Mouse (Mus musculus) CD4-positive, CD25-positive, alpha-beta regulatory T cell, adult 2 months (primary cell): ENCODE results near the gene Hnrnpul2.
"Not testable (repeated sequence)": the region's sequence is repeated elsewhere in the genome, so short reads cannot be mapped to it uniquely, and the experiment has no call there.

Source experiments
- DNase-seq: peaks from one replicate; pipeline ENCODE4 v3.0.0-alpha.2; 2012; ENCODE audit warnings: low read depth, low spot score

The Hnrnpul2 gene

GRCm38 (mm10) chr19:8818301-8818798, 1.5 kb upstream of the Hnrnpul2 start:
- peak; percentile 34 for DNase-seq

GRCm38 (mm10) chr19:8818801-8819595, 812 bp upstream of the Hnrnpul2 start, which contains the start of gene Ttc9c:
Gene Ttc9c, minus strand, starts transcription at chr19:8819333.
- peak; percentile 93 for DNase-seq

- no peak for DNase-seq
Observed at GRCm38 (mm10) chr19:8820424-8820956, 680 bp downstream of the Hnrnpul2 start.

GRCm38 (mm10) chr19:8821146-8821545, 1.3 kb downstream of the Hnrnpul2 start:
- no peak for DNase-seq

DNA sequence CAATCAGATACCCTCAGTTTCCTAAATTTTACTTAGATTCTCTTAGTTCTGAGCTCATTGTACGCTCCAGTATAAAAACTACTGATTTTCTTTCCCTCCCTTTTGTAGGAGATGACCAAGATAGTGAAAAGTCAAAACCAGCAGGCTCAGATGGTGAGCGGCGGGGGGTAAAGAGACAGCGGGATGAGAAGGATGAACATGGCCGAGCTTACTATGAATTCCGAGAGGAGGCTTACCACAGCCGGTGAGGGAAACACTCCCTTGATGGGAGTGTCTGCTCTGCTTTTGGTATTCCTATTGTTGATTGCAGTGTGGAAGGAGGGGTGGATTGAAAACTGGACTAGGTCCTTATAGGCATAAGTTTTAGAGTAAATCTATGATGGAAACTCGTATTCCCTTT, 2.9 kb downstream of the Hnrnpul2 start:
- DNase-seq = no peak

GRCm38 (mm10) chr19:8829660-8830059, 9.8 kb downstream of the Hnrnpul2 start, which contains the start of gene AC129217.1:
Gene AC129217.1, plus strand, starts transcription at chr19:8829773.
- DNase-seq = no peak

DNA sequence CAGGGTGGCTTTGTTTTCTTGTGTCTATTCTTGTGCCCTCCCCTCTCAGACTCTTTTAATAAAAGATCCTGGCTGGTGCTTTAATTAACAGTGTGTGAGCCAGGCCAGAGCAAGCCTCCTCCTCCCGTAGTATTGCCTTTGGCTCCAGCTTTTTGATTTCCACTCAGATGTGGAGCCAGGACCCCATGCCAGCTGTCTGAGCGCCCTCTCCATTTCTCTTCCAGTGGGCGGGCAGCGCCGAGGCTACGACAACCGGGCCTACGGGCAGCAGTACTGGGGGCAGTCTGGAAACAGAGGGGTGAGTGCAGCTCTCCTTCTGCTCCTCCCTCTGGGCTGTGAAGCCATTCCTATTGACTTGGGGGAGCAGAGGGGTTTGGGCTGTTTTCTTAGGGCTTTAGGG, 10.9 kb downstream of the Hnrnpul2 start:
- DNase-seq = no peak

DNA sequence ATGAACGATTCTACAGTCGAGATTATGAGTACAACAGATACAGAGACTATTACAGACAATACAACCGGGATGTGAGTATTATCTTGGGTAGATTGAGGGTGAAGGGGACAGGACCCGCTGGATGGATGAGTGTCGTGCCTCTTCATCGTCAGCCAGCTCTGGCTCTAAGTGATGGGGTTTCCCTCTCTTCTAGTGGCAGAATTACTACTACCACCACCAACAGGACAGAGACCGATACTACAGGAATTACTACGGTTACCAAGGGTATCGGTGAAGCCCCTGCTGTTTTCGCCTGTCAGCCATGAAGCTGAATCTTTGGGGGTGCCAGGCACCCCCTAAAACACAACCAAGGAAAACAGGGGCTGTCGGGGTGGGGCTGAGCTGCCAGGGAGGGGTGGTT, 11.5 kb downstream of the Hnrnpul2 start:
- no peak for DNase-seq

GRCm38 (mm10) chr19:8832971-8833370, 13.2 kb downstream of the Hnrnpul2 start:
- DNase-seq = no peak

DNA sequence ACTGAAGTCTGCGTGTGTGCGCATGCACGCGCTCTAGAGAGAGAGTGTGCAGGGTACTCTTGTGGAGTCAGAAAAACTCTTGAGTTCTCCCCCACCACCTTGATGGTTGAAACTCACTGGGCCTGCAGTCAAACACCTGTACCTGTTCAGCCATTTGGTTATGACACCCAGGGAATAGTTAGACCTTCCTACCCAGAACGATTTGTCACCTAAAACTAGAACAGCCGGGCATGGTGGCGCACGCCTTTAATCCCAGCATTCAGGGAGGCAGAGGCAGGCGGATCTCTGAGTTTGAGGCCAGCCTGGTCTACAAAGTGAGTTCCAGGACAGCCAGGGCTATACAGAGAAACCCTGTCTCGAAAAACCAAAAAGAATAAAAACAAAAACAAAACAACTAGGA, 16.5 kb downstream of the Hnrnpul2 start:
- not testable (repeated sequence) for DNase-seq

GRCm38 (mm10) chr19:8837251-8837791, 17.5 kb downstream of the Hnrnpul2 start, which contains the start of gene Bscl2:
Gene Bscl2, plus strand, starts transcription at chr19:8837467.
- peak; percentile 89 for DNase-seq

- DNase-seq = peak; percentile 34
Observed at GRCm38 (mm10) chr19:8838041-8838730, 18.4 kb downstream of the Hnrnpul2 start.

GRCm38 (mm10) chr19:8839103-8839907, 19.5 kb downstream of the Hnrnpul2 start, which contains the start of gene Gng3:
Gene Gng3, minus strand, starts transcription at chr19:8839194.
- no peak for DNase-seq

GRCm38 (mm10) chr19:8839908-8840791, 20.3 kb downstream of the Hnrnpul2 start:
- DNase-seq = peak; percentile 67

- no peak for DNase-seq
Observed at GRCm38 (mm10) chr19:8841012-8841411, 21.2 kb downstream of the Hnrnpul2 start.

- no peak for DNase-seq
Observed at GRCm38 (mm10) chr19:8842961-8843360, 23.2 kb downstream of the Hnrnpul2 start.

- DNase-seq = peak; percentile 88
Observed at GRCm38 (mm10) chr19:8844371-8845129, 24.7 kb downstream of the Hnrnpul2 start.

GRCm38 (mm10) chr19:8848356-8848755, 28.5 kb downstream of the Hnrnpul2 start:
- DNase-seq = no peak

DNA sequence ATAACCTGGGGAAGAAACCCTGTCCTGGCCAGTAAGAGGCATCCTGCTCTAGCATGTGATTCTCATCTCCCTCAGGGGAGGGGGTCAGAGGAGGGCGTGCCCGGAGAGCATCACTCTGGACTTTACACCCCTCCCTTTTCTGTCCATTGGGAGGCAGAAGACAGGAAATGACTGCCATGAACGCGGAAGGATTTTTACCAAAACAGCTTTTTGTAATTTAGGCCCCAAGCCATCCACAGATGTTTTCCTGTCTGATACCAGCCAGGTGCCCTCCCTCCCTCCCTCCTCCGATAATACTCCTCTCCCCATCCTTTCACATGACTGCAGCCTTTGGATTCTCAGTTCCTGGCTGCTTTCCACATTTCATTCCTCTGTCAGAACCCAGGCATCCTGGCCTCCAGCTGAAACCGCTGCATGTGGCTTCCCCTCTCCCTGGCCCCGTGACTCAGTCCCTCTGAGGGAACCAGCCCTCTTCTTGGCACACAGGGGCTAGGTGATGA, 30.6 kb downstream of the Hnrnpul2 start, which contains the start of gene Lrrn4cl:
Gene Lrrn4cl (plus strand): TSS at position 367 of the 500 bp plus-strand sequence.
- no peak for DNase-seq
